Mouse (Mus musculus): ENCODE data around the gene Acad9.
"Not testable (repeated sequence)": the region's sequence is repeated elsewhere in the genome, so short reads cannot be mapped to it uniquely, and the experiment has no call there.

DNA sequence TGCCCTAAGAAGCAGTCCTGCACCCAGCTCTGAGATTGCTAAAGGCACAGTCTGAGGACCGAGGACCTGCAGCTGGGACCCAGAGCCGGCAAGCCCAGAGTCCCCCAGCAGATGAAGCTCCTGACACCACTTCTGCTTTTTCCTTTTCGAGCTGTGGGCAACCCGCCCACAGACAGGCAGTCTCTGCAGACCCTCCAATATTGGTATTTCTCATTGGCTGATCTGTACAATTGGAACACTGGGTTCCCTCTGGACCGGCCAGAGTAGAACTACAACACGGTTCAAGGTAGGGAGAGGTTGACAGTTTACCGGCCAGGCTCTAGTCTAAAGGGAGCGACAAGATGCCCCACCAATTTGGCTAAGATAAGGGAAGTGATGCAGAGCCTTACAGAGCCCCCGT, 60.4 kb downstream of the Acad9 start:
- TF ChIP-seq CTCF (IDR thresholded peaks at IDR 0.05 in 2 of 3, conservative IDR thresholded peaks at IDR 0.05 in 1 of 3; ENCODE audit: control insufficient read depth in 1 of 3, insufficient read depth in 1 of 3, low read depth in 2 of 3, low read length in 3 of 3, poor library complexity in 1 of 3, severe bottlenecking in 1 of 3); MAX (IDR thresholded peaks at IDR 0.05; ENCODE audit: low read length); MAFK (IDR thresholded peaks at IDR 0.05; ENCODE audit: borderline replicate concordance, low read depth, low read length): not testable (repeated sequence)
